Mouse (Mus musculus): ENCODE results near the gene Hivep3.

GRCm38 (mm10) chr4:120089536-120089935 lies 356.0 kb downstream of the Hivep3 start:
- no peak for TF ChIP-seq CTCF (conservative IDR thresholded peaks at IDR 0.05; ENCODE audit: low read length)
- no peak for TF ChIP-seq POU5F1 (IDR thresholded peaks at IDR 0.05; ENCODE audit: borderline replicate concordance, low read length)
